Mouse (Mus musculus) gastrocnemius, postnatal 25 days (tissue): Measurements from ENCODE around the gene Vpreb3. TPM values are rescaled to one million over a fixed set of nuclear protein-coding genes. Genes with fewer than 3 reads are reported as not detected.
"Not testable (repeated sequence)": the region's sequence is repeated elsewhere in the genome, so short reads cannot be mapped to it uniquely, and the experiment has no call there.

Experiments
- DNase-seq: peaks from one replicate; pipeline ENCODE4 v3.0.0; 2022
- total RNA-seq, 2 experiments: library from RNA; stranded (reverse); gene quantifications; 1 replicate in 1 of 2; 2 replicates in 1 of 2; pipeline ENCODE4 v1.2.3; 2021

Gene Vpreb3
- total RNA-seq, 2 experiments from 2014 or later, result not detected

- no peak for DNase-seq
Observed at GRCm38 (mm10) chr10:75975216-75975615, 32.4 kb downstream of the Vpreb3 start.

GRCm38 (mm10) chr10:75978119-75978834 lies 35.4 kb downstream of the Vpreb3 start:
- DNase-seq, result no peak

GRCm38 (mm10) chr10:75978835-75979157 lies 35.9 kb downstream of the Vpreb3 start:
- DNase-seq, result no peak

GRCm38 (mm10) chr10:75979432-75979831 lies 36.6 kb downstream of the Vpreb3 start:
- no peak for DNase-seq

GRCm38 (mm10) chr10:75990430-75991042 lies 47.7 kb downstream of the Vpreb3 start:
- DNase-seq, result no peak

- DNase-seq, result no peak
Observed at GRCm38 (mm10) chr10:75993616-75994240, 50.9 kb downstream of the Vpreb3 start.

- DNase-seq, result not testable (repeated sequence)
Observed at GRCm38 (mm10) chr10:75994531-75995210, 51.8 kb downstream of the Vpreb3 start.

- no peak for DNase-seq
Observed at GRCm38 (mm10) chr10:75995463-75995862, 52.6 kb downstream of the Vpreb3 start.

GRCm38 (mm10) chr10:75996315-75996714 lies 53.5 kb downstream of the Vpreb3 start:
- DNase-seq, result no peak

Other genes with a start within 250 kb of the Vpreb3 start
- gene Cabin1, start 178.7 kb upstream of the Vpreb3 start, total RNA-seq, result 1 to 10 TPM; 8.3 to 8.8 TPM
- gene Ddt, start 169.6 kb upstream of the Vpreb3 start, total RNA-seq, result 10 to 100 TPM; 38.0 to 44.6 TPM
- not detected for gene Gm20441, start 162.1 kb upstream of the Vpreb3 start, total RNA-seq
- gene Gstt3, start 161.6 kb upstream of the Vpreb3 start, total RNA-seq, result 1 to 10 TPM; 4.0 to 4.7 TPM
- 1 to 10 TPM; 5.5 to 6.2 TPM for gene Gstt1, start 144.5 kb upstream of the Vpreb3 start, total RNA-seq
- not detected for gene Gstt4, start 120.5 kb upstream of the Vpreb3 start, total RNA-seq
- gene Gstt2, start 105.6 kb upstream of the Vpreb3 start, total RNA-seq, result 1 to 10 TPM; 3.5 to 6.1 TPM
- 100 to 1,000 TPM; 141 to 147 TPM for gene Mif, start 82.8 kb upstream of the Vpreb3 start, total RNA-seq
- not detected for gene Derl3, start 49.6 kb upstream of the Vpreb3 start, total RNA-seq
- gene Smarcb1, start 21.4 kb upstream of the Vpreb3 start, total RNA-seq, result 10 to 100 TPM; 14.9 to 15.2 TPM
- gene Chchd10, start 9.9 kb upstream of the Vpreb3 start, total RNA-seq, result 1,000 to 10,000 TPM; 1,309 to 1,319 TPM
- 1 to 10 TPM; 1.7 to 3.3 TPM for gene Mmp11, start 6.6 kb upstream of the Vpreb3 start, total RNA-seq
- gene Gm867, start 2.4 kb upstream of the Vpreb3 start, total RNA-seq, result not detected
- gene Gm5134, start 11.5 kb downstream of the Vpreb3 start, total RNA-seq, result not detected
- 1 to 10 TPM; 5.5 to 9.6 TPM for gene Zfp280b, start 89.6 kb downstream of the Vpreb3 start, total RNA-seq
- not detected for gene Slc5a4b, start 167.9 kb downstream of the Vpreb3 start, total RNA-seq
- gene Slc5a4a, start 204.4 kb downstream of the Vpreb3 start, total RNA-seq, result not detected